Mouse (Mus musculus): ENCODE measurements at regions not wholly inside any gene's neighbourhood (a gene's known extent, or its start where the extent isn't known, plus 50 kb on each side); places are given as distances from the start of the nearest gene placed in this dataset.

GRCm38 (mm10) chr14:64580086-64580485, 476.0 kb downstream of the Prss52 start:
- DNase-seq (ENCODE audit: low spot score) = no peak

DNA sequence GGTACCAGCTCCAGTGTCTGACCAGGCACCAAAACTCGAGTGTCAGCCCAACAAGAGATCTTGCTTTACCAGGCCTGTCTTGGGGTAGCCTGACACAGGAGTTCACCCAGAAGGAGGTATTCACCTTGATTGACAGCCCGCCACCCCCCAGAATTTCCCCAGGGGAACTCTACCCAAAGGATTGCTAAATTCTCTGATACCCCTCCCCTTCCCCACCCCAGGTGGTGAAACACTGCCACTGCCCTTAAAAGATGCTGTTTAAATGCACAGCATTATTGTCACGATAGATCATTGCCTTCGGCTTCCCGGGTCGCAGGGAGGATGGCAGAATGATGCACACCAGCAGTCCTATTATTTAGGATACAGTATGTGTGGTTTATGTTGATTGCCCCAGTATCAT, 476.8 kb downstream of the Prss52 start:
- DNase-seq (ENCODE audit: low spot score) = no peak

- no peak for DNase-seq (ENCODE audit: low spot score)
Observed at GRCm38 (mm10) chr14:64581705-64582104, 477.6 kb downstream of the Prss52 start.

GRCm38 (mm10) chr14:64582822-64583221, 478.7 kb downstream of the Prss52 start:
- DNase-seq (ENCODE audit: low spot score) = no peak

GRCm38 (mm10) chr14:64584221-64584620, 480.1 kb downstream of the Prss52 start:
- no peak for DNase-seq (ENCODE audit: low spot score)

DNA sequence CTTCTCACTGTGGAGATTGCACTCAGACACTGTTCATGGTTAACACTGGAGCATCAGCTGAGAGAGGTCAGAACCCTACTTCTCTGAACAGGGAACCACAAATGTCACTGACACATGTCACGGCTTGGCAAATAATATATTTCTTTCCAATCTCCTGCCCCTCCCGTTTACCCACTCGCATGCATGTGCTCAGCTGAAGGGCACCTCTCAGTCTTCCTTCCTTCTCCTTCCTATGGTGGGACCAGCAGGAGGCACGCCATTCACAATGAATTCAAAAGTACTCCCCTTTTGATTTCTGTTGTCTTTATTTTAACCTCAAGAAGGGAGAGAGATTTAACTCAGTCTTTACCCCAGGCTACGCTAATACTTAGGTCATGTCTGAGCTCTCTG, 481.0 kb downstream of the Prss52 start:
- DNase-seq (ENCODE audit: low spot score) = no peak

DNA sequence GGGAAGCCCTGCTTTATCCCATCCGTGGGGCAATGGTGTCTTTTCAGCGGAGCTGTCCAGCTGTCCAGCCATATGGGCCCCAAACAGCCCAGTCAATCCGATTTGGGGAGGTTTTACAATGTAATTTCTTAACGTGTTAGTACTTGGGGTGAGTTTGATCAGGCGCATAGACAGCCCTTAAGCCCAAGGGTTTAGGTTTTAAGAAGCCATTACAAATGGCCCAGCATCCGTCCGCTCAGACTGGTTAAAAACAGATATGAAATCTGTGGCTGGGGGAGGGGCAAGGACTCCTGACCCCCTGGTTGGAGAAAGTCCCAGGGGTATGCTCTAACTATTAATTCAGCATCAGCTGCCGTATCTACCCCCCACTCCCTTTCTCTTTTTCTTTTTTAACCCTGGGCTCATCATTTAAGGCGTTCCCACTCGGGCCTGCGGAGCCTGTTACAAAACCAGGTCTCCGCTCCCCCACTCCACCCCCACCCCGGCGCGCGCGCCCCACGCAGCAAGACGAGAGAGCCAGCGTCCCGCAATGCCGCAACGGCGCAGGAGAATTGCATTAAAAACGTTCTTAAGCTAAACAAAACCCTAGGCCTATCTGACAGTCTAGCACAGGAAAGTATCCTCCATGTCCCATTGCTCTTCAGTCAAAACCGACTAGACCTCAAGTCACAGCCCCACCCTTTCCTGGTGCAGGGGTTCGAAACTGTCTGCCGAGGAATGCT, 481.5 kb downstream of the Prss52 start:
- DNase-seq (ENCODE audit: low spot score) = no peak

DNA sequence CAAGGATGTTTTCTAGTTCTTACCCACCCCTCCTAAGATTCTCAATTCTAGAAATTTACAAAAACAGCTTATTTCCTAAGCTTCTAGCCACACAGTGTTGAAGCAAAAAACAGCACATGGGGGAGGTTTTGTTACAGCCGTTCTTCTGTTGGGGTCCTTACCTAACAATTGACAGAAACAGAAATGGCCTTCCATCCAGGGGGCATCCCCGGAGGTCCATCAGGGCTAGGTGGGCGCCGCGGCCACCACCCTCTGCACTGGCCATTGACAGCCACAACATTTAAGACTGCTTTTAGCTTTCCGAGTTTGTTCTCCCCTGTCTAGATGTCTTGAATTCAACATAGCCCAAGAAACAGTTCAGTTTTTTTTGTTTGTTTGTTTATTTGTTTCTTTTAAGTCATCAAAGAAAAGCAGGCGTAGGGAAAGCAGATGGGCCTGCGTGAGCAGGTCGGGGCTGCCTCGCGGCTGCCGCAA, 482.3 kb downstream of the Prss52 start:
- DNase-seq (ENCODE audit: low spot score) = no peak

GRCm38 (mm10) chr14:64586860-64587698, 483.0 kb downstream of the Prss52 start:
- no peak for DNase-seq (ENCODE audit: low spot score)

GRCm38 (mm10) chr14:64587699-64588434, 483.8 kb downstream of the Prss52 start:
- no peak for DNase-seq (ENCODE audit: low spot score)

GRCm38 (mm10) chr14:64588561-64588960, 484.5 kb downstream of the Prss52 start:
- no peak for DNase-seq (ENCODE audit: low spot score)

DNA sequence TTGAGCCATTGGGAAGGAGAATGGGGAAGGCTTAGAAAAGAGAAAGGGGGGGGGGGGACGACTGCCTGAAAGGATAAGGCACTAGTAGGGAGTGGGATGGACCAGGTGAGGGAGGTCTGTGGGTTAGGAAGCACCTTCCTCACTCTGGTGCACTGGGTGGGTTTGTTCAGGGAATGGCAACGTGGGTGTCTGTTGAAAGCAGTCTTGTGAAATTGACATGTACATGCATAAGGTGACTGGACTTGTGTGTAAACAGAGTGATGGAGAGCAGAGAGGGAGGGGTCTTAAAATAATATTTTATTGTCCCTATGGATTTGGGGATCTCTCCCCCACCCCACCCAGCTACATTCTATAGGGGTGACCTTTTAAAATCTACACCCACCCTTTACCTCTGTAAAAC, 485.0 kb downstream of the Prss52 start:
- no peak for DNase-seq (ENCODE audit: low spot score)

- DNase-seq (ENCODE audit: low spot score) = no peak
Observed at GRCm38 (mm10) chr14:64589571-64590547, 485.8 kb downstream of the Prss52 start.

GRCm38 (mm10) chr14:64590611-64591010, 486.5 kb downstream of the Prss52 start:
- DNase-seq (ENCODE audit: low spot score) = no peak

DNA sequence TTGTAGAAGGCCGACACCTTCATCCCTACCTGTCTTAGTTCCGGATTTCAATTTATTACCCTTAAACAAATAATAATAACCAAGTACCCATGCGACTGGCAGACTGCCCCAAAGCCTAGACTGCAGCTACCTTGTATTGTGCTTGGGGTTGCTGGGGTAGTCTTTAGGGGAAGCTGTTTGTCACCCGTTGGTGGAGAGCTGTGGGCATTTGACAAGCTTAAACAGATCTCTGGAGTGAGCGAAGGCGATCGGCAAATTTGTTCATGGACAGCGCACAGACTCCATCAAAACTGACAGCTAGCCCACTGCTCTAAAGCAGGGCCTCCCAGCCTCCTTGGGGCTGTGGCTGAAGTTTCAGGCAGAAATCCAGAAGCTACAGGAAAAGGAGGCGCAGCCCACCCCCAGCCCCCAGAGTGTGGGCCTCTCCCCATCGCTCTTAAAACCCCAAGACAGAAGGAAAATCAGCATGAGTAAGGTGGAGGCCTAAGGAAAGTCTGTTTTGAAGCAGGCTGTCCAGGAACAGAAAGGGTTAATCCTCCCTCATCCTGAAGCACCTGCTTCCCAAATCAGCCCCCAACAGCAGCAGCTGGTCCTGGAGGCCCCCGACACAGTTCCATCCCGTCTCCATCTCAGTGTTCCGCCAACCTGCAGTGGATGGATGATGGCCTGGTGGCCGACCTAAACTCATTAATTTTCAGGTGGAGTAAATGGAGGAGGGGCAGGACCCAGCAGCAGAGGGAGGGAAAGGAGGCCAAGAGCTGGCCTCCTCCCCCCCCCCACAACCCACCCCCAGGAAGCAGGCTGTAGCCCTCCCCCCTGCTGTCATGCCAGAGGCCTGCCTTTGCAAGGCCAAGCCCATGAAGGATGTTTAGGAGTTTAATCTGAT, 487.2 kb downstream of the Prss52 start:
- DNase-seq (ENCODE audit: low spot score) = no peak

- no peak for DNase-seq (ENCODE audit: low spot score)
Observed at GRCm38 (mm10) chr14:64592176-64592575, 488.1 kb downstream of the Prss52 start.

- DNase-seq (ENCODE audit: low spot score) = no peak
Observed at GRCm38 (mm10) chr14:64592706-64593320, 488.7 kb downstream of the Prss52 start.

DNA sequence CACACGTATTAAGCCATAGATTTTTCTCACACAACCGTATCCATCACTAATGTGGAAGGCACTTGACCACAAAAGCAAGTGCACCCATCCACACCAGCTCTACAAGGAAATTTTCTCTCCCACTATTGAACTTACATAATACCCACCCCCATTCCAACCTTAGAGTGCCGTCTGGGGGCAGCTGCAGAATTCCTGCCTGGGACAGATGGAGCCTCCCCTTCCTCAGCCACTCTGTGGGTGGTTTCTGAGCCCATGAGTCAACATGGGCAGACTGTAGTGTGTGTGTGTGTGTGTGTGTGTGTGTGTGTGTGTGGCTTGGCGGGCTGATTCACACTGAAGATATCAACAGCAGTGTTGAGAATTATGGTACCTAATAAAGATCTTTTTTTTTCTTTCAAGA, 489.5 kb downstream of the Prss52 start:
- no peak for DNase-seq (ENCODE audit: low spot score)

DNA sequence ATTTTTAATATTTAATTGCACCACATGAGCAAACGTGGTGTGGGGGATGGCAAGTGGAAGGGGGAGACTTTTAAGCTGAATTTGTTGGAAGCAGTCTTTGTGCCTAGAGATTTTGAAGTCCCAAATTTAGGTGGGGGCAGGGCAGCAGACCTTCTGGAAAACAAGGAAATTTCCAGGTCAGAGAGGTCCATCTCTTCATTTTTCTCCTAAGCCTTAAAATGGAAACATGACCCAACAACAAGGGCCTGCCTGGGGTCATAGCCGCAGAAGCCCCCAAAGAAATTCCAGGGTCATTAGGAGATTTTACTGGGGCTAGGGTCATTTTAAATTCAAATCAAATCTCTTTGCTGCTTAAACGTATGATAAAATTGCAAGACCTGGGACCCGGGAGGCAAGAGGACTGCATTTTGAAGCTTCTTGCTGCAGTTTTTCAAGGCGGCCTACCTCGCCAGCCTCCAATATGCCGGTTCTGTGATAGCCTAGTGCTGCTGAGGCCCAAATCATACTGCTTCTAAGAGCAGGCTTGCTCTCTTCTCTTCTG, 490.0 kb downstream of the Prss52 start:
- DNase-seq (ENCODE audit: low spot score) = no peak

Measured in urinary bladder, postnatal 25 days (tissue).